Comparison of ENCODE assay signal across 16 mouse cellular contexts in the genomic region with DNA sequence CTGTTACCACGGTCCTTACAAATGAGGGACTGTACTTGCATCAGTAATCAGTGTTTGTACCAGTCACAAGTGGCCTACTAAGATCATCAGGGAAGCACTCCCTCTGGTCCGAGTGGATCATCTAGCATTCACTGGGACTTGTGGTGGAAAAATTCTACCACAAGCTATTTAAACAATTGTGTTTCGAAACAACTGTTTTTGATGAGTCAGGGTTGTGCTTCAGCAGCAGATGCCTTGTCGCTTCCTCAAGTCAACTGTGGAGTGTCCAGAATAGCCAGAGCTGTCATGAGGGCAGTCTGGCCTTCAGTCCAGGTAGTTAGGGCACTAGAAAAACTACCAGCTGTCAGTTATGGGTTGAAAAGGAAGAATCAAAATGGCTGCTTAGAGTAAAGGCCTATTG. TPM values are rescaled to one million over a fixed set of nuclear protein-coding genes. Genes with fewer than 3 reads are reported as not detected.
A peak's percentile ranks its signal among the peaks of the same experiment; 100 is the strongest.
DNase-seq lines count a peak whose midpoint lies in the region; ATAC-seq and TF ChIP-seq lines count a peak whose summit lies in the region.
"Had no signal": no experiment of that assay in that cellular context is flagged by ENCODE, and none has a peak within 500 bp of the region (broad histone marks: within the 10 kb centered on the region; RNA-seq: fewer than 3 reads in every experiment).

No protein-coding gene starts in this region.

- no peaks in the 10 kb centered on the region for H3K9me3 ChIP-seq in ES-E14 (ENCODE audit: control insufficient read depth, insufficient read depth, low read depth, low read length)
- H3K9me3 ChIP-seq in hindbrain, embryonic 14.5 days (ENCODE audit: control insufficient read depth, low read length), result no peaks in the 10 kb centered on the region
- H3K9me3 ChIP-seq: intestine, embryonic 15.5 days; midbrain, embryonic 15.5 days had no signal

- no peak overlapping the region for H3K4me3 ChIP-seq in liver, adult 2 months (ENCODE audit: insufficient read depth, low read depth, low read length)
- no peak overlapping the region for H3K4me3 ChIP-seq in ES-E14 (ENCODE audit: insufficient read depth in 1 of 2, low read depth in 1 of 2, low read length in 2 of 2, poor library complexity in 1 of 2, severe bottlenecking in 1 of 2)
- no peak overlapping the region for H3K4me3 ChIP-seq in hindbrain, embryonic 14.5 days (replicated peaks; ENCODE audit: low read length)
- H3K4me3 ChIP-seq: intestine, embryonic 15.5 days; midbrain, embryonic 15.5 days had no signal

- H3K9ac ChIP-seq in liver, adult 2 months (ENCODE audit: low read depth, low read length), result no peak overlapping the region
- H3K9ac ChIP-seq in ES-E14 (ENCODE audit: insufficient read depth, low read depth, low read length, poor library complexity, severe bottlenecking), result no peak overlapping the region
- H3K9ac ChIP-seq in hindbrain, embryonic 14.5 days, result no peak overlapping the region
- H3K9ac ChIP-seq: intestine, embryonic 15.5 days; liver, embryonic 14.5 days; midbrain, embryonic 15.5 days had no signal

- H3K36me3 ChIP-seq in liver, adult 2 months (ENCODE audit: control insufficient read depth, insufficient read depth, low read length), result no peaks in the 10 kb centered on the region
- H3K36me3 ChIP-seq in ES-E14 (ENCODE audit: control insufficient read depth, insufficient read depth, low read length, poor library complexity, severe bottlenecking), result no peaks in the 10 kb centered on the region
- H3K36me3 ChIP-seq in hindbrain, embryonic 14.5 days (replicated peaks; ENCODE audit: control insufficient read depth, insufficient read depth), result no peaks in the 10 kb centered on the region
- H3K36me3 ChIP-seq: intestine, embryonic 15.5 days; midbrain, embryonic 15.5 days had no signal

- in situ Hi-C loops in ES-E14 (cut with MboI; ENCODE audit: low sequenced_read_pairs in 2 of 2, unreplicated experiment in 2 of 2), result no loop called here

- H3K27me3 ChIP-seq in liver, adult 2 months (ENCODE audit: control insufficient read depth, insufficient read depth, low read length), result no peaks in the 10 kb centered on the region
- no peaks in the 10 kb centered on the region for H3K27me3 ChIP-seq in hindbrain, embryonic 14.5 days (ENCODE audit: control insufficient read depth, insufficient read depth, low read length)
- H3K27me3 ChIP-seq: intestine, embryonic 15.5 days; midbrain, embryonic 15.5 days had no signal

- TF ChIP-seq CTCF in liver, adult 2 months (IDR thresholded peaks at IDR 0.05; ENCODE audit: low read depth, low read length), result no peak

- DNase-seq in liver, adult 2 months (ENCODE audit: extremely low read depth, low read depth, low spot score), result peak; percentile 23
- DNase-seq in liver, result no peak
- DNase-seq in ES-E14 (ENCODE audit: low read depth, low spot score), result no peak
- peak; percentile 45 for DNase-seq in brain, adult 2 months (ENCODE audit: low read depth, low spot score)
- no peak for DNase-seq in hindbrain, embryonic 14.5 days (ENCODE audit: low spot score)
- no peak for DNase-seq in spleen, postnatal 14 days (ENCODE audit: low spot score in 2 of 2)
- DNase-seq: cerebellum, postnatal 14 days; heart, postnatal 10 days; kidney, postnatal 4 days; right cerebral cortex, adult 18-20 months; thymus, adult 18-20 months had no signal

- no peaks in the 10 kb centered on the region; the same call in 1 of the 2 replicates for H3K4me1 ChIP-seq in liver, adult 2 months (ENCODE audit: control insufficient read depth, insufficient read depth, low read length)
- peaks cover 2 to 6% of the 10 kb centered on the region in 2 experiments; a peak in 2 of 4 replicates for H3K4me1 ChIP-seq in ES-E14 (ENCODE audit: control insufficient read depth in 2 of 2, insufficient read depth in 2 of 2, low read length in 2 of 2, poor library complexity in 1 of 2)
- 0 out of 2 replicates have a peak, but pooled peaks cover 5% of the 10 kb centered on the region for H3K4me1 ChIP-seq in hindbrain, embryonic 14.5 days (replicated peaks; ENCODE audit: control insufficient read depth, insufficient read depth, low read length)
- H3K4me1 ChIP-seq: intestine, embryonic 15.5 days had no signal

- H3K27ac ChIP-seq in liver, adult 2 months (replicated peaks; ENCODE audit: insufficient read depth, low read depth, low read length), result no peak overlapping the region
- no peak overlapping the region for H3K27ac ChIP-seq in ES-E14 (ENCODE audit: insufficient read depth, low read depth, low read length, poor library complexity, severe bottlenecking)
- no peak overlapping the region for H3K27ac ChIP-seq in hindbrain, embryonic 14.5 days
- H3K27ac ChIP-seq: intestine, embryonic 15.5 days; liver, embryonic 14.5 days; midbrain, embryonic 15.5 days had no signal

- no peak for TF ChIP-seq POLR2A in liver, adult 2 months (IDR thresholded peaks at IDR 0.05; ENCODE audit: extremely low read depth, insufficient read depth, low read length)

- no peak overlapping the region for H3K4me2 ChIP-seq in hindbrain, embryonic 14.5 days (replicated peaks)
- H3K4me2 ChIP-seq: intestine, embryonic 15.5 days; midbrain, embryonic 15.5 days had no signal

- ATAC-seq in megakaryocyte progenitor cell, adult 5-6 weeks (replicated peaks; ENCODE audit: poor library complexity), result peak; percentile 78
- no peak for ATAC-seq in megakaryocyte-erythroid progenitor cell, adult 5-6 weeks (replicated peaks; ENCODE audit: low FRiP score, low TSS enrichment, poor library complexity, severe bottlenecking)
- ATAC-seq in hindbrain, embryonic 14.5 days (ENCODE audit: low FRiP score), result no peak
- ATAC-seq: intestine, embryonic 15.5 days; midbrain, embryonic 15.5 days had no signal

- peaks cover 21% of the 10 kb centered on the region; the same call in 1 of the 2 replicates for H3K79me2 ChIP-seq in liver, adult 2 months (ENCODE audit: control insufficient read depth, insufficient read depth, low read length)

- 78% methylated on average over 4 of the region's 4 CpGs for WGBS in liver, adult 2 months
- 89% methylated on average over 4 of the region's 4 CpGs for WGBS in hindbrain, embryonic 14.5 days

TF ChIP-seq in ES-E14, 5 proteins besides CTCF, POLR2A, EP300 and RAD21:
- TF ChIP-seq CHD2 (IDR thresholded peaks at IDR 0.05; ENCODE audit: low read depth, low read length) (no peak), MAFK (IDR thresholded peaks at IDR 0.05; ENCODE audit: insufficient read depth, low read depth, low read length) (0 out of 2 replicates have a peak, but pooled peaks have one; percentile 18)

RNA-seq across cellular contexts. Expression of a gene that starts 38.5 kb away (rescaled TPM):
- total RNA-seq in liver, adult 2 months (2014; rRNA removed), result 24.8 and 25.9 TPM in 2 replicates
- 19.6 and 23.9 TPM in 2 replicates for polyA plus RNA-seq in liver, adult 2 months (2012; rRNA removed)
- 35.1 and 40.6 TPM in 2 replicates for total RNA-seq in ES-E14 (2012; rRNA removed)
- 47.2 and 67.1 TPM in 2 replicates for total RNA-seq in megakaryocyte progenitor cell, adult 5-6 weeks (2015)
- total RNA-seq in megakaryocyte progenitor cell, adult 5-6 weeks (2017), result 123 and 143 TPM in 2 replicates
- 77.0 and 78.4 TPM in 2 replicates for total RNA-seq in megakaryocyte-erythroid progenitor cell, adult 5-6 weeks (2014; fragmentation: Nextera tagmentation)
- 159 and 194 TPM in 2 replicates for total RNA-seq in megakaryocyte-erythroid progenitor cell, adult 5-6 weeks (2017)
- polyA plus RNA-seq in hindbrain, embryonic 14.5 days (2014; fragmentation: Nextera tagmentation; extraction: Ambion mirVana), result 158 and 171 TPM in 2 replicates

Comparison
In these comparisons a context has a peak if more than half of its experiments do, and no peak if none do; other contexts are left out.
1. DNase-seq: peak in liver, adult 2 months (single experiment) and brain, adult 2 months (single experiment); none in liver (single experiment), ES-E14 (single experiment), hindbrain, embryonic 14.5 days (single experiment) and spleen, postnatal 14 days (0 of 2).